Mouse (Mus musculus): Measurements from ENCODE around the gene Abhd4.

The Abhd4 gene

DNA sequence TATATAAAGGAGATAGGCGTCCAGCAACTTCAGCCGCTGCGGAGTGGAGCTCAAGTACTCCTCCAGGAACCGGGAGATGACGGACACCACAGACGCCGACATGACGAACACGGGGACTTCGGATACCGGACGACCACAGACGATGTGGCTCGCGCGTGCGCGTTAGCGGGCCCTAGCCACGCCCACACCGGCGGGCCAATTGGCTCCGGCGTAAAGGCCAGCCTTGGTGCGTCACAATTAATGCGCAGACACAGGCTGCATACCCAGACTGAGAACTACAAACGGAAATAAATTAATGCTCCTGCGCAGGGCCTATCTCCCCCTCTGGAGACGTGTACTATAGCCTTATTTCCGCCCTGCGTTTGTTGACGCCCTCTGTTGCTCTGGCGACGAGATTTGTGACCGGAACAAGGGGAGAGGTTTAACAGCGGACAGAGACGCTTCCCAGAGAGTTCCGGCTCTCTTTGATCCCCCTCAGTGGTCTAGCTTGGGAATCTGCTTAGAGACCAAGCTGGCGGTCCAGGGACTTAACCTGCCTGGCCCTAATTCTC is at the start of gene Abhd4, which contains the start of gene Dad1:
TSS of gene Abhd4 (plus strand) at position 448 of the 551 bp plus-strand sequence.
TSS of gene Dad1 (minus strand) at position 364 of the 551 bp plus-strand sequence.
- peak; percentile 98 for DNase-seq (ENCODE audit: low spot score)

GRCm38 (mm10) chr14:54204311-54204710 is 49.7 kb upstream of the Abhd4 start:
- DNase-seq (ENCODE audit: low spot score) = no peak

DNA sequence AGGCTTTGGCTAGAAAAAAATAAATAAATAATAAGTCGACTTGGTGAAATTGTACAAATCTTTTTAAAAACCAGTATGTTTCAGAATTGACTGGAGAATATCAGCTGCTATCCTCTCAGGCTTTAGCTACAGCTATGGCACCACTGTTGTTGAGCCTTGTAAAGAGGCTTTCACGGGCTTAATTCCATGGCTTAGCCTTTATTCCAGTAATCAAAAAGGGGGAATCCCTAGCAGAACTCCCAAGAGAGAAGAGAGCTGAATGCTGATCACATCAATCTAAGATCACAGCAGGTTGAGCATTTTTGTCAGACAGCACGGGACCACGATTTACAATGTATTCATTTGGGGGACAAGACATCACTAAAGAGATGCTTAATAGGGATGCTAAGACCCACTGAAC is 49.2 kb upstream of the Abhd4 start:
- DNase-seq (ENCODE audit: low spot score) = no peak

GRCm38 (mm10) chr14:54205904-54206303 is 48.1 kb upstream of the Abhd4 start:
- no peak for DNase-seq (ENCODE audit: low spot score)

DNA sequence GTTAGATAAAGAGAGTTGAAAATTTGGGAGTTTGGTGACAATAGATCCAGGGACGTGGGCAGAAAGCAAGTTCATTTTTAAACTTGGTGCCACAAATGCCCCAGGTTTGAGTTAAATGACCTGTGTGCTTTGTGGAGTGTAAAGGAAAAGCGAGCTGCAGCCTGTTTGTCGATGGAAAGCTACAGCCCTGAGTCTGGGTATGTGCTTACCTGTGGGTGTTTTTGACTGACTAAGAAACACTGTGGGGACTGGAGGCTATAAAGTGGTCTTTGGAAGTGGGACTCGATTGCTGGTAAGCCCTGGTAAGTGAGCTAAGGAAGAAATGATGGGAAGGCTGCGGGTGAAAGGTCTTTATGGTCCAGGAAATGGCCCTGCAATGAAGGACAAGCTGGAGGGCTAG is 47.7 kb upstream of the Abhd4 start:
- no peak for DNase-seq (ENCODE audit: low spot score)

GRCm38 (mm10) chr14:54206750-54207550 is 47.0 kb upstream of the Abhd4 start:
- no peak for DNase-seq (ENCODE audit: low spot score)

DNA sequence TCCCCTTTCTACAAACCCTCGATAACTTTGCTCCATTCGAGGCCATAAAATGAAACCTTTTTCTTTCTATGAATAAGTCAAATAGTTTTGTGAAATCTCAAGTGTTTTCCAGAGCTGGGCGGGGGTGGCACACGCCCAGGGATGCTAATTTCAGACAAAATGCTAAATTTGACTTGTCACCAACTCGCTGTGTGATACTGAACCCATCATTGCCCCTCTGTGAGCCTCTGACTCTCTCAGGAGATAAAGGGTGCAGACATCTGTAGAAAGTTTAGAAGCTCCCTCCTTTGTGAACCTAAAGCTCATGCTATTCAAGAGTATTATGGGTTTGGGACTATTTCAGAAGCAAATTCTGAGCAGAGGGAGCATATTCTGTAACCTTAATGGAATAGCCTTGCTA is 46.1 kb upstream of the Abhd4 start:
- DNase-seq (ENCODE audit: low spot score) = no peak

DNA sequence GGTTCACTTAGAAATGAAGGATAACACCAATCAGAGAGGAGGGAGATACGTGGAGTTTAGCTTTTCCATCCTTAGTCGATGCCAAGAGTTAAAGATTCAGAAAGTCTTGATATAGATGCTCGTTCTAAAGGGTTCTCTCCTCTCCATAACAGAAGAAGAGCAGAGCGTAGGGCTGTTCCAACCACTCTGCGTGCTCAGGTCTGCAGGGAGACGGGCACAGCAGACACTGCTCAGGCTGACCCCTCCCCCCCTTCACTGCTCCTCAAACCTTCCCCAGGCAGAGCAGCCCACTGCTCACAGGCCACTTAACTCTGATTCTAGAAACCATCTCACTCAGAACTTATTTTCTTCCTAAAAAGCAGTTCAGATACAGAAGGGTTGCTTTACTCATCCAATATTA is 45.2 kb upstream of the Abhd4 start:
- no peak for DNase-seq (ENCODE audit: low spot score)

GRCm38 (mm10) chr14:54209932-54210331 is 44.1 kb upstream of the Abhd4 start:
- no peak for DNase-seq (ENCODE audit: low spot score)

DNA sequence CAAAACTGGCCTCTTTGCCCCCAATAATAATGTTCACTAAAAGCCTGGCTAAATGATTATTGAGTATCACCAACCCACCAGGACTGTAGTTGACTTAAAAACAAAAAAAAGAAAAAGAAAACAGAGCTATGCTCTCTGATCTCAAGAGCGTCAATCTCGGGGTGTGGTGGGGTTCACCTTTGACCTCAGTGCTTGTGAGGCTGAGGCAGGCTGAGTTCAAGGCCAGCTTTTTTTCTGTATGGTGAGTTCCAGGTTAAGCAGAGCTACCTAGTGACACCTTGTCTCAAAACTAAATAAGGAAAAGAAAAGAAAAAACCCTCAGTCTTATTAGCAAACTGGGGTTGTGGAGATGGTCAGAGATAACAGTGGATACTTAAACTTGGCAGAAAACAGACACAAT is 43.6 kb upstream of the Abhd4 start:
- DNase-seq (ENCODE audit: low spot score) = no peak

- DNase-seq (ENCODE audit: low spot score) = no peak
These were observed 42.8 kb upstream of the Abhd4 start for GRCm38 (mm10) chr14:54211199-54211598.

- no peak for DNase-seq (ENCODE audit: low spot score)
These were observed 42.2 kb upstream of the Abhd4 start for GRCm38 (mm10) chr14:54211755-54212154.

GRCm38 (mm10) chr14:54213734-54214133 is 40.3 kb upstream of the Abhd4 start:
- no peak for DNase-seq (ENCODE audit: low spot score)

DNA sequence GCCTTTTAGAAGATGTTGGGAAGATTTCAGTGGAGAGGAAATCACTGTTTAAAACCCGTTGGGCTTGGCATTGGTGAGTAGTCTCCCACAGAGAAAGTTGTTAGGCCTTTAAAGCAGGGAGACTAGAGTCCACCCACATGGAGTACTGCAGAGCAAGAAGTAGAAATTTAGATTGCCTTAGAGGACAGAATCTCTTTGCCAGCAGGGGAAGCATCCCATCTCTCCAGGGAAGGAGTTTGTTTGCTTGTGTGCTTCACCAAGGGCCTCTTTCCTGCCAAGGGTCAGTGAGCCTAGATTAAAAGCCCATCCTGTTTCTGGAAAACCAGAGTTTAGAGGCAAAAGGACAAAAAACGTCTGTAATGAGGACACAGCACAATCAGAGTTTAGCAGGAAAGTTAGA is 39.5 kb upstream of the Abhd4 start:
- no peak for DNase-seq (ENCODE audit: low spot score)

- no peak for DNase-seq (ENCODE audit: low spot score)
These were observed 39.1 kb upstream of the Abhd4 start for GRCm38 (mm10) chr14:54214901-54215300.

DNA sequence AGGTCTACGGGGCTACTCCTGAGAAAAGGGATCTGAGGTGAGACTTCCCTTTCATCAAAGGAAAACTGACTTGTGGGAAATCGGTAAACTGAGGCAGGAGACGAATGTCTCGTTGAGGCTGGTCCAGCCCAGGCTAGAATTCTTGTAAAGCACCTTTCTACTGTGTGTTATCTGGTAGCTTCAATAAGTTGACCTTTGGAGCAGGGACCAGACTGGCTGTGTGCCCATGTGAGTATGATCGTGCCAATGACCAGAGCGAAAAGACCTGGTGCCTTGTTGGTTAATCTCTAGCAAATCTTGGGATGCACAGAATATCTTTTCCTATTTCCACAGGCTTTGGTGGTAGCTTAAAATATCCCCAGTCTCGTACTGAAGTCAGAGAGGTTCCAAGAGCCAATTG is 37.9 kb upstream of the Abhd4 start:
- DNase-seq (ENCODE audit: low spot score) = no peak

DNA sequence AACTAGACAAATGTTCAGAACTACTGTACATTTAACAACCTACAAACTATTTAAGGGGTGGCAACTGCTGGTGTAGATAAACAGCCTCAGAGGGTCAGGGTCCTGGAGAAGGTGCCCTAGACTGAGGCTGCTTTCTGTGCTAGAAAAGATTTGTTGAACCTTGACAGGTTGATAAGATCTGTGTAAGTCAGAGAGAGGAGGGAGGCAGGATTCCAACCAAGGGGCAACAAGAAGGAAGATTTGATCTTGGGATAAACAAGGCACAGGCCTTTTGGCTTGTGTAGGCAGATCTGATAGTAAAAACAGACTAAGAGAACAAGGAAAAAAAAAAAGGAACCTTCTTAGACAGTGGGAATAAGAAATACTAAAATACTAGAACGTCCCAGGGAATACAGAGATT is 35.8 kb upstream of the Abhd4 start:
- DNase-seq (ENCODE audit: low spot score) = no peak

GRCm38 (mm10) chr14:54218721-54219120 is 35.3 kb upstream of the Abhd4 start:
- no peak for DNase-seq (ENCODE audit: low spot score)

GRCm38 (mm10) chr14:54219256-54219655 is 34.7 kb upstream of the Abhd4 start:
- DNase-seq (ENCODE audit: low spot score) = no peak

GRCm38 (mm10) chr14:54219849-54220248 is 34.1 kb upstream of the Abhd4 start:
- no peak for DNase-seq (ENCODE audit: low spot score)

DNA sequence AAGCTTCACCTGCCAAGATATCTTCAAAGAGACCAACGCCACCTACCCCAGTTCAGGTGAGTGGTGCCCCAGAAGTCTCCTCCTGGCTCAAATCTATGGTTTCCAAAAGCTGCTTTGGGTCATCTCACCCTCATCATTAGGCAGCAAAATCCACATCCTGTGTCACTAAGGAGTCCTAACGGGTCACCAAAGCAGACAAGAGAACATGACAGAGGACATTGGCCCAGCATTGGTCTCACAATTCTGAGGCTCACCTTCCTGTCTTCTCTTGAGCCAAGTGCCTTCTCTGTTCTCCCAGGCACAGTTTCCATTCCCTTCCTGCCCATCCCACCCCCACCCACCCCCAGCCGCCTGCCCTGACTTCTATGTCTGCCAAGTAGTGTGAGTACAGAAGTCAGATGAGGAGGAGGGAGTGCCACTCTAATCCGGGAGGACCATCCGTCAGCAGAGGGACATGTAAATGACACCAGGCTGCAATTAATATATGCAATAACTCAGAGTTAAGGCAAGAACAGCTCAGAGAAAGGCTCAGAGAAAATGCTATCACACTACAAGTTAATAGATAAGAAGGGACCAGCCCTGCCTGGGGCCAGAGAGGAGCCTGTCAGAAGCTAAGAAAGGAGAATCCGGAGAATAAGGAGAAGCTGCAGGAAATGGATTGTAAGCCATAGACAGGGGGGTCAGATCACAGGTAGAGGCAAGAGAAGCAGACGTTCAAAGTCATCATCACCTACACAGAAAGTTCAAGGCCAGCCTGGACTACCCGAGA is 33.1 kb upstream of the Abhd4 start:
- DNase-seq (ENCODE audit: low spot score) = no peak

DNA sequence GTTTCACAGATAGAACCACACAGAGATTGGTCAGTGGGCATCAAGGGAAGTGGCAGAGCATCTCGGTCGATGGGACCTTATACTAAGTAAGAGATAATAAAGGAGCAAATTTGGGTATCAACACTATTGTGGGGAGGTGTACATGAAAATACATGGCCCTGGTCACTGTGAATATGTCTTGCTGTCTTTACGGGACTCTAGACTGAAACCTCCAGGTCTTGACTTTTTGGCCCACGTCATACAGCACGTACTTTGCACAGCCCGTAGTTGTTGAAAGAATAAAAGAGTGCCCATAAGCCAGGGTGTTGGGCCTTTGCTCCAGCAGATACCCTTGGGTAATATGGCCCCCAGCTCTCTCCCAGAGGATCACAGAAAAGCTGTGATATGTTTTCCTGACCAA is 32.3 kb upstream of the Abhd4 start:
- no peak for DNase-seq (ENCODE audit: low spot score)

GRCm38 (mm10) chr14:54222289-54222727 is 31.7 kb upstream of the Abhd4 start:
- DNase-seq (ENCODE audit: low spot score) = no peak

Measured in ovary, postnatal 36 days (tissue).